Mouse (Mus musculus) Muller cell, postnatal 12 days (primary cell): ENCODE data around the gene 2210408I21Rik.

Source experiments
- DNase-seq: peaks from one replicate; pipeline ENCODE4 v3.0.0-alpha.2; 2015; ENCODE audit errors: inconsistent ontology term

The 2210408I21Rik gene

DNA sequence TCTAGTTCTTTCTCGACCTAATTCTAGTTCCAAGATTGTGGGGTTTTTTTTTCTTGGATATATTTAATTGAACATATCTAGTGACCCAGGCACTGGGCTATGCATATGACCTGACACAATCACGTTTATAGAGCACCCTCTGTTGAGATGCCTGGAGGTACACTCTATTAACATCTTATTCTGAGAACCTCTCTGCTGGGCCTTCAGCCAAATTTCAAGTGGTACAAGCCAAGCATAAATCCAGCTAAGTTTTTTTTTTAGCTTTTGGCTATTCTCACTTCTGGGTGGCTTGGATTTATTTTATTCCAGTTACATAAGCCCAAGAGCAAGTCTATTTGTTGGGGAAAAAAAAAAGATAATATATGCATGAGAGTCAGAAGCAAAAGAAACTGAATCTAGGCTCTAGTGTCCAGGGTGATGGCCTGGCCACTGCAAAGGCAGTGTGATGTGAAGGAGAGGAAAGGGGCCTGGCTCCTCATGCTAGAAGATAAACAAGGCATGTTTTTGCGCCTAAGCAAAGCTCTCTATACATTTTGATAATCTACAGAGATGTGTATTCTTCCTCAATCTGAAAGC is 139.9 kb downstream of the 2210408I21Rik start:
- peak; percentile 14 for DNase-seq

GRCm38 (mm10) chr13:77278659-77279413 is 143.5 kb downstream of the 2210408I21Rik start:
- DNase-seq = peak; percentile 69

DNA sequence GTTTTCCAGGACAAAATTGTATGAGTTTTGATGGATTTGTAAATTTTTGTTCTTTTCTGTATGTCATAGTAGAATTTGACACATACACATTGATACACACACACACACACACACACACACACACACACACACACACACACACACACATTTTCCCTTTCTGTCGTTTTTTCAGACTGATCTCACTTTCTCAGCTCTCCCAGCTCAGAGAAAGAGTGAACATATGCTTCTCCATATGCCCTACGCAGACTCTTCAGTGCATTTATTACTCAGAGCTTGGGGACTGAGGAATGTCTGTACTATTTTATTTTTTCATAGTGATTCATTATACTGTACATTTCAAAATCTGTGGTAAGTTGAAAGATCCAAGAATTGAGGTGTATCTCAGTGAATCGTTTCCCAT is 160.2 kb downstream of the 2210408I21Rik start:
- DNase-seq = no peak

GRCm38 (mm10) chr13:77324101-77324500 is 188.8 kb downstream of the 2210408I21Rik start:
- no peak for DNase-seq

GRCm38 (mm10) chr13:77326174-77326959 is 191.0 kb downstream of the 2210408I21Rik start:
- no peak for DNase-seq

DNA sequence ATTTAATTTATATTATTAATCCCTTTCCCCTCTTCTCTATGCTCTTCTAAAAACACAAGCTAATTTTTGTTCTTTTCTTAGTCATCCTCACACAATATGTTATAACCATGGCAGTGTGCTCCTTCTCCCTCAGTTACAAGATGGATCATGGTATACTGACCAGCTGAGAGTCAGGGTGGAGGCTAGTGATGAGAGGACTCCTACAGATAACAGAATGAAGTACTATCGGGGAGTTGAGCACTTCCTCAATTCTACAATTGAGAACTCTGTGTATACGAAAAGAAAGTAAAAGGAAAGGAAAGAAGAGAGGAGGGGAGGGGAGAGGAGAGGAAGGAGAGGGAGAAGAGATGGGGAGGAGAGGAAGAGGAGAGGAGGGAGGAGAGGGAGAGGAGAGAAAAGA is 206.8 kb downstream of the 2210408I21Rik start:
- DNase-seq = no peak

DNA sequence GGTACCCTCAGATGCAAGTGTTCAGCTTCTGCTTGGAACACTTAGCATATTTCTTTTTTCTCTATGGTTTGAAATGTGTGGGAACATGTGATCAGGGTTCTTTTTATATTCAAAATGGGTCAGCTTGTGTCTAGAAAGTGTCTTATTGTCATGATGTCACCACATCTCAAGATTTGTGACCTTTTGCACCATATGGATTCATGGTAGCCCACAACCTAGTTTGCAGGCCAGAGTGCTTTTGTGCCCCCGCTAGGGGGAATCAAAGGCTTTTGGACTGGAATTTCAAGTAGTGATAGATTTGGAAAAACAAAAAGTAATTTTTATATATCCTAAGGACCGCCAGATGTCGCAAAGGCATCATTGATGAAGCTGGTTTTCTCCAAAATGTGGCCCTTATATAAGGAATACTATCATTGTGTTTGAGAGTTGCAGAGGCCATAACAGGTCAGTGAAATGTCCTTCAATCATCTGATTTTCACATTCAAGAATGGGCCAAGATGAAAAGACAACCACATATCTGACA is 250.2 kb downstream of the 2210408I21Rik start:
- DNase-seq = no peak

- DNase-seq = no peak
These were observed 250.7 kb downstream of the 2210408I21Rik start for GRCm38 (mm10) chr13:77386001-77386400.

GRCm38 (mm10) chr13:77388148-77388547 is 252.8 kb downstream of the 2210408I21Rik start:
- no peak for DNase-seq

DNA sequence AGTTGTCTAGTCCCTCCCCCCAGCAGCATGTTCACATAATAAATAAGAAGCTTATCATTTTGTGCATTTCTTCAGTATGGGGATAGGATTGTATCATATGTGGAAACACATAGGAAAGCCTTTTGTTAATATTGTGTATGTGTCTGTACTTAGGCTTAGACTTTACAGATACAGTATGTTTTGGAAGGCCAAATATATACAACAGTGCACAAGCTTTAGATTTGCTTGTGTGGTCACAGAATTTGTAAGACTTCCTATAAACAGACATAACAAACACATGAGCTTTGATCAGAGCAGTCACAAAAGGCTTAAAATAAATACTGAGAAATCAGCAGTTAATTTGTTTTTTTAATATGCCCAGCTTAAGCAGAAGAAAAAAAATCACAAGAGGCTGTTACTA is 253.9 kb downstream of the 2210408I21Rik start:
- DNase-seq = no peak

DNA sequence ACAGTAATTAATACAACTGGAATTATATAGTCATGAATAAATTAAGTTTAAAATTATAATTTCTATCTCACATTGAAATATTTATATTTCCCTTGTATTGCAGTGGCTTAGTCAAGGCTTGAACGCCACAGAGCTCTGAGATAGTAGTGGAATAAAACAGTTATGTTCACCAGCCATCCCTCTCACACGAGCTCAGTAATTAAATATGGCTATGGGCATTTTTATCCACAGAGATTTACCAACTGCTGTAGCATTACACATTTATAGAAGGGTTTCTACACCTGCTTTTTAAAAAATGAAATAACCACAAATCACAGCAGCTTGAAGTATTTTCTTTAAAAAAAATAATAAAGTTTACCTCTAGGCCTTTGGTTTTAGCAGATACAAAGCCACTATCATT is 261.0 kb downstream of the 2210408I21Rik start:
- no peak for DNase-seq

DNA sequence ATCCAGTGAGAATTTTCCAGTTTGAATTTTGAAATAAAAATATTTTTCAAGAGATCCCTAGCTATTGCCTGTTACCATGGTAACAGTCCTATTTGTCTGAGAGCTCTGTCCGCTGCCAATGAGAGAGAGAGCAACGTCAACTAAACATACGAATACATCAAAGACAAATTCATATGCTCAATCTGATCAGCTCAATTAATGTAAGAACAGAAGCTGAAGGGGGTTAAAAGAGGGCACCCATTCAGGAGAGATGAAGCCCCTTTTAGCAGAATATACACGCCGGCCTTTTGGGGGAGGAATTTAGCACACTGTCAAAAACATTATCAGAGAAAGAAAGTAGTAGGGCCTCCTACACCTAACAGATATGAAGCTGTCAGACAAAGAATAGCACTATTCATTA is 261.6 kb downstream of the 2210408I21Rik start:
- no peak for DNase-seq

DNA sequence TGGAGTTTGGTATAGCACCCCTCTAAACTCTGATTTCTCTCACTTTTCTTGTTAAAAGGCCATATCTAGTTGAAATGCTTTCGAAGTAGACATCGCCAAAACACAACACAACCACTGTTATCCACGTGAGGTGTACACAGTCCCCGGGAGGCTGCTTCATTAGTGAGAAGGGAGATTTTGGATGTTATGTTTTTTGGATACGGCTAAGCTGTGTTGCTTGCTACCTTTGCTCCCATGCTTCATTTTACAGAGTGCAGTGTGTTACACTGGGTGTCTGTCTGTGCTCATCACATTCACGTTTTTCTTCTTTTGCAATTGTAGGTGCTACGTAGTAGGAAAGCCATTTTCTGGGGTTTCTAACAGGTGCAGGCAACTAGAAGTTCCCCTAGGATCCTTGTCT is 262.3 kb downstream of the 2210408I21Rik start:
- no peak for DNase-seq

DNA sequence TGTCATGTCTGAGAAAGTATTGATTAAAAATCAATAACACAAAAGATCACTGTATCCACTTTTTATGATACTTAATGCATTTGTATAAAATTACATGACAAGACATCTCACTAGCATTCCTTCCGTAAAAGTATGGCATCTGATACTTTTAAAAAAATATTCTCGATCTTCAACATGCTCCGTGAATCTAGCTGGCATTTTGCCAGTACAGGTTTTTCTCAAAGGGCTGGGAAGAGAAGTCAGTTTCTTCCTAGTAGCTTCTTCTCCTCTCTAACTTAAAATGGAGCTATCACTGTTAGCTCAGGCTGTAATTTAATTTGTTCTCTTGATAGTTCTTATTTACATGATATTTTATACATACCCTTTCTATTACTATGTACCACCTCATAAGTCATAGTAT is 263.1 kb downstream of the 2210408I21Rik start:
- no peak for DNase-seq

- DNase-seq = no peak
These were observed 265.4 kb downstream of the 2210408I21Rik start for GRCm38 (mm10) chr13:77400762-77401161.

- DNase-seq = no peak
These were observed 273.2 kb downstream of the 2210408I21Rik start for GRCm38 (mm10) chr13:77408530-77408929.

GRCm38 (mm10) chr13:77409804-77410203 is 274.5 kb downstream of the 2210408I21Rik start:
- no peak for DNase-seq

DNA sequence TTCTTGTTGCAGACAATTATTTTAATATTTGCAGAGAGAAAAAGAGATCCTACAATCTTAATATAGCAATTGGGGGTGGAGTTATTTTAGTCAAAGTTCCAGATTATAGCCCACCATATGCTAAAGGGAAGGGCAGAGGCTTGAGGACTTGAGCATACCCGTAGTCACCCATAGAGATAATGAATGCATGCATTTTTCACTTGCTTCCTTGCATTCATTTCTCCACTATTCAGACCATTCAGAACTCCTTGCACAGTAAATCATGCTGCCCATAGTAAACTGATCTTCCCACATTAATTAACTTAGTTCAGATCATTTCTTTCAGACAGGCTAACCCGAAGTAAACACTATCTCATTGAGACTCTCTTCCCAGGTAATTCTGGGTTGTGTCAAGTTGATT is 277.5 kb downstream of the 2210408I21Rik start:
- DNase-seq = no peak

DNA sequence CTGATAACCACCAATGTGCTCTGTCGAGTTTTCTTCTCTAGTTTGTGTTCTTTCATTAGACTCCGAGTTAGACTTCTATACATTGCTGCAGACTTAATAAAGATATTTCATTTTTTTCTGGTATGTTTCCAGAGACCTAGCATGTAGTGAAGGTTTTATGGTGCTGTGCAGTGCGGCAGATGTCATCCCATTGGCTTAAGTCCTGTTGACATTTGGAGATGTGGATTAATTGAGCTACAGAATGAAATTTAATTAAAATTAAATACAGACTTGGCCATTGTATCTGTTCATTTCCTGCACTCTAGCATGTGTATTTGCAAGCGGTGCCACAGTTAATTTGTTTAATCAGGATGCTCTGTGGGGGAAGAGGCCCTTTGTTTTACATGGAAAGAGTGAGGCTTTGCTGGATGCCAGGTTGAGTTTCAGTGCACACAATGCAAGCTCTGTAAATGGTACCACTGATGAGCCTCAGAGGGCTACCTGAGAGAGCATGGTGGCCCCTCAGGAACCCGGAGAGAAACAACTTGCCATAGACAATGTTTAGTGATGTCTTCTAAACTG is 314.7 kb downstream of the 2210408I21Rik start:
- peak; percentile 74 for DNase-seq

DNA sequence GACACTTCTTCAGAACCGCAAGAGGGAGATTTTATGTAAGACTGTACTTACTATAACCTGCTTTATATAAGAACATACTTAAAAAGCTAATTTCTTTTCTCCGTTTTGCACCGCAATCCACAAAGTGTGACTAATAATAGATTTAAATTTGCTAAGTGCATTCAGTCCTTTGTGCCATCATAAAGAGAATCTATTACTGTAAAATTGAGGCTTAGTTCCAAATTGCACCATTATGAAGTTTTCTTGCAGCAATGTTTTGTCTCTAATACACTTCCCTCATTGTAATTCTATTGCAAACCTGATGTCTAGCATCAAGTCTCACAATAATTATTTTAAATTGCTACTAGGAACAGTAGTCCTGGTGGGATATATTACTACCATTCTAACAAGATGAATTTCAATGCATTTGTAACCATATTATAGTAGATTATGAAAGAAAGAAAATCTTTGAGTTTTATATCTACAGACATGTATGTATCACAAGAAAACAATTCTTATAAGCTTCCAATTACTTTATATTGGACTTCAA is 334.8 kb downstream of the 2210408I21Rik start:
- no peak for DNase-seq

- no peak for DNase-seq
These were observed 341.1 kb downstream of the 2210408I21Rik start for GRCm38 (mm10) chr13:77476420-77476819.
